Mouse (Mus musculus): ENCODE data around the gene Msh5.

DNA sequence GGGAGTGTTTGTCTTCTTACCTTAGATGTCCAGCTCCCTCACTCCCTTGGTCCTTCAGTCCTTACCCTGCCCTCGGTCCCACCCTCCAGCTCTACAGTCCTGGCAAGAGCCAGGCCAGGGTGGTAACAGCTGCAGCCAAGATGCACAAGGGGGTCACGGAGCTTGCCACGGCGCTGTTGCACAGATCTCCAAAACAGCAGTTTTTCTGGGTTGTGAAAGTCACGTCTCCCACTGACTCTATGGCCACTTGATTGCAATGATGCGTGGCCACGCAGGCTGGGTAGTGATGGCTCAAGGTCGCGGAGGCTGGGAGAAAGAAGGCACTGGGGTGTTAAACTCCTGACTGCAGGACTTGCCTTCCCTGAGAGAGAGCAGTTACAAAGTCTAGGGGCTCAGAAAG is 24.9 kb upstream of the Msh5 start:
- TF ChIP-seq CTCF (IDR thresholded peaks at IDR 0.05; ENCODE audit: borderline replicate concordance, control insufficient read depth, extremely low read depth, insufficient read depth, low read length, poor library complexity) = no peak
- no peak for TF ChIP-seq POLR2A (IDR thresholded peaks at IDR 0.05; ENCODE audit: control insufficient read depth, extremely low read depth, insufficient read depth, low read length, poor library complexity)

All from thymus, adult 2 months (tissue).